8 mouse cellular contexts compared by ENCODE assay signal in the genomic region with DNA sequence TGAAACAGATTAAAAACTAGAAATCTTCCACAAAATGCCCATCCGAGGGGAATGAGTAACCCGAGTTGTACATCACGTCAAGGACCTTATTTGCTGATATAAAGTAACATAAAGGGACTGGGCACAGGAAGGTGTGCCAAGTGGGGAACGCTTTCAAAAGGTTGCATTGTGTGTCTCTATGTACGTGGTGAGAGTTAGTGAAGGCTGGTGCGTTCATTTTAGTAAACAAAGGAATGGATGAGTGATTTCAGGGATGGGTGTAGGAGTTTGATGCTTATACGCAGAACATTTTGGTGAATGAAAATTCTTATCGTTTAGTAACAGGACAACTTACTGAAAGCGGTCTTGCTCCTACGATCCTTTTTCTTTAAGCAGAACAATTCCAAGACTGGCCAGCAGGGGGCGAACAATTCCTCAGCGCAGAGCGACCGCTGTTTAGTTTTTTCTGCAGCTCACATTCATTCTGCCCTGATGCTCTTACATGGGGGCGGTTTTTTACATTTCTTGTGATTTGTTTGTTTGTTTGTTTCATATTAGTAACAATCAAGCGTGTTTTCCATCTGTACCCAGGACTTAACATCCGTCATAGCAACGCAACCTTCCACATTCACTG. TPM values are rescaled to one million over a fixed set of nuclear protein-coding genes. Genes with fewer than 3 reads are reported as not detected.
DNase-seq lines count a peak whose midpoint lies in the region; ATAC-seq lines count a peak whose summit lies in the region.

No protein-coding gene starts in this region.

- peaks cover 9% of the 10 kb centered on the region; the same call in 1 of the 2 replicates for H3K27me3 ChIP-seq in heart, embryonic 10.5 days (ENCODE audit: insufficient read depth, poor library complexity, severe bottlenecking)
- no peaks in the 10 kb centered on the region for H3K27me3 ChIP-seq in intestine, embryonic 16.5 days (replicated peaks; ENCODE audit: control insufficient read depth, insufficient read depth, low read length)
- H3K27me3 ChIP-seq in splenic B cell, adult 2 months (ENCODE audit: control insufficient read depth, insufficient read depth, low read length, poor library complexity, severe bottlenecking) = no peaks in the 10 kb centered on the region

- H3K4me1 ChIP-seq in heart, embryonic 10.5 days = peaks cover 17% of the 10 kb centered on the region
- H3K4me1 ChIP-seq in intestine, embryonic 16.5 days (ENCODE audit: control insufficient read depth, insufficient read depth, low read length) = peaks cover 16% of the 10 kb centered on the region

- 0 out of 2 replicates have a peak overlapping the region, but pooled peaks have one; percentile 15 for H3K4me2 ChIP-seq in intestine, embryonic 16.5 days (ENCODE audit: low read depth, low read length)

- ATAC-seq in intestine, embryonic 16.5 days = no peak

- H3K27ac ChIP-seq in heart, embryonic 10.5 days = no peak overlapping the region
- no peak overlapping the region for H3K27ac ChIP-seq in intestine, embryonic 16.5 days (ENCODE audit: low read length)

- no peak overlapping the region for H3K9ac ChIP-seq in intestine, embryonic 16.5 days (ENCODE audit: low read depth, low read length)

- H3K4me3 ChIP-seq in heart, embryonic 10.5 days = no peak overlapping the region
- H3K4me3 ChIP-seq in intestine, embryonic 16.5 days (ENCODE audit: low read length) = no peak overlapping the region

- WGBS in heart, embryonic 10.5 days = 26% methylated on average over 18 of the region's 18 CpGs
- 28% methylated on average over 18 of the region's 18 CpGs for WGBS in intestine, embryonic 16.5 days

- no peaks in the 10 kb centered on the region for H3K9me3 ChIP-seq in heart, embryonic 10.5 days
- H3K9me3 ChIP-seq in intestine, embryonic 16.5 days (ENCODE audit: control insufficient read depth, low read length) = no peaks in the 10 kb centered on the region

- DNase-seq in heart, adult 11 months = peak; percentile 83
- DNase-seq in heart, embryonic 10.5 days (ENCODE audit: low spot score) = no peak
- DNase-seq in cerebellum, postnatal 25 days = peak; percentile 64 to 80
- peak; percentile 78 to 81 for DNase-seq in frontal cortex, postnatal 36 days (ENCODE audit: low spot score in 2 of 2)
- peak; percentile 66 for DNase-seq in liver
- peak; percentile 44 to 61 for DNase-seq in natural killer cell, adult 2 months (ENCODE audit: low spot score in 2 of 2)
- peak; percentile 77 for DNase-seq in splenic B cell, adult 2 months (ENCODE audit: low read depth, low spot score)

- no peaks in the 10 kb centered on the region for H3K36me3 ChIP-seq in heart, embryonic 10.5 days
- no peaks in the 10 kb centered on the region for H3K36me3 ChIP-seq in intestine, embryonic 16.5 days (ENCODE audit: control insufficient read depth, insufficient read depth, low read length)
- H3K36me3 ChIP-seq in splenic B cell, adult 2 months (ENCODE audit: control insufficient read depth, insufficient read depth, low read length, poor library complexity, severe bottlenecking) = no peaks in the 10 kb centered on the region

RNA-seq across cellular contexts. Expression of gene Ccn2, which starts 35.3 kb away (rescaled TPM):
- 20.5 and 32.0 TPM in 2 replicates for polyA plus RNA-seq in heart, embryonic 10.5 days (2016; fragmentation: Nextera tagmentation; extraction: Ambion mirVana)
- 8.9 and 12.7 TPM in 2 replicates for polyA plus RNA-seq in intestine, embryonic 16.5 days (2015; fragmentation: Nextera tagmentation; extraction: Ambion mirVana)
